Mouse (Mus musculus) CH12.LX (cell line): Measurements from ENCODE around the gene Ccdc184. TPM values are rescaled to one million over a fixed set of nuclear protein-coding genes. Genes with fewer than 3 reads are reported as not detected.

Experiments used
- DNase-seq: peaks from one replicate; pipeline ENCODE4 v3.0.0-alpha.2; 2013; ENCODE audit errors: extremely low read depth
- H3K27ac ChIP-seq: 2 replicates; pipeline ENCODE4 v1.5.1; 2012; ENCODE audit warnings: low read depth, mild to moderate bottlenecking, control low read depth, moderate library complexity; ENCODE audit not compliant: insufficient read depth
- H3K27me3 ChIP-seq: replicated peaks from 2 replicates; pipeline ENCODE3; 2012; ENCODE audit warnings: inconsistent platforms
- H3K36me3 ChIP-seq, 2 experiments: replicated peaks in 1 of 2; 2 replicates each; pipeline versions ENCODE3 to v1.6.1; 2012; ENCODE audit warnings: inconsistent platforms in 1 of 2, low read length in 1 of 2, mild to moderate bottlenecking in 1 of 2, mixed read lengths in 1 of 2, moderate library complexity in 1 of 2; ENCODE audit not compliant: control insufficient read depth in 1 of 2, insufficient read depth in 1 of 2
- H3K4me1 ChIP-seq, 2 experiments: 2 replicates each; pipeline ENCODE4 v1.6.1; 2012; ENCODE audit warnings: inconsistent platforms in 1 of 2, moderate library complexity in 1 of 2; ENCODE audit not compliant: insufficient read depth in 2 of 2, control insufficient read depth in 1 of 2
- H3K4me2 ChIP-seq: 2 replicates; pipeline ENCODE4 v1.6.1; 2012; ENCODE audit warnings: low read depth, mild to moderate bottlenecking, control low read depth; ENCODE audit not compliant: poor library complexity, insufficient read depth, severe bottlenecking
- H3K4me3 ChIP-seq, 3 experiments: fragments of 150-350 bp in 1 of 3; sonication (generic) in 1 of 3; replicated peaks in 1 of 3; 2 replicates each; pipeline versions ENCODE3 to v1.5.1; 2011 to 2012; ENCODE audit warnings: low read depth in 2 of 3, low read length in 2 of 3, mild to moderate bottlenecking in 2 of 3, moderate library complexity in 2 of 3, control low read depth in 1 of 3, improper control_type of control experiment in 1 of 3, inconsistent platforms in 1 of 3, mixed read lengths in 1 of 3; ENCODE audit not compliant: poor library complexity in 1 of 3
- H3K79me2 ChIP-seq: replicated peaks from 2 replicates; pipeline ENCODE4 v1.6.1; 2012; ENCODE audit warnings: mild to moderate bottlenecking, moderate library complexity; ENCODE audit not compliant: control insufficient read depth, poor library complexity, insufficient read depth, severe bottlenecking; ENCODE audit errors: extremely low read depth
- H3K9ac ChIP-seq: 2 replicates; pipeline ENCODE4 v1.6.1; 2012; ENCODE audit warnings: low read depth, mild to moderate bottlenecking, control low read depth, moderate library complexity; ENCODE audit not compliant: insufficient read depth
- H3K9me3 ChIP-seq: replicated peaks from 2 replicates; pipeline ENCODE3; 2012; ENCODE audit warnings: low read length, inconsistent platforms, mixed read lengths
- CHD1 ChIP-seq: IDR thresholded peaks from 2 replicates; pipeline ENCODE4 v1.6.1; 2012; ENCODE audit warnings: low read depth, low read length, improper control_type of control experiment, inconsistent platforms
- CHD2 ChIP-seq: IDR thresholded peaks from 2 replicates; pipeline ENCODE4 v1.6.1; 2011; ENCODE audit warnings: low read length, improper control_type of control experiment
- E2F4 ChIP-seq: IDR thresholded peaks from 2 replicates; pipeline ENCODE4 v1.6.1; 2011; ENCODE audit warnings: low read depth, low read length, improper control_type of control experiment; ENCODE audit not compliant: insufficient replicate concordance
- ELF1 ChIP-seq: IDR thresholded peaks from 2 replicates; pipeline ENCODE4 v1.6.1; 2014; ENCODE audit warnings: low read depth, mild to moderate bottlenecking, inconsistent platforms, low read length, improper control_type of control experiment
- EP300 ChIP-seq: IDR thresholded peaks from 2 replicates; pipeline ENCODE4 v1.6.1; 2011; ENCODE audit warnings: low read length, improper control_type of control experiment
- ETS1 ChIP-seq: conservative IDR thresholded peaks from 2 replicates; pipeline ENCODE4 v1.6.1; 2012; ENCODE audit warnings: low read depth, mild to moderate bottlenecking, inconsistent platforms, low read length, improper control_type of control experiment, moderate library complexity
- GABPA ChIP-seq: IDR thresholded peaks from 2 replicates; pipeline ENCODE4 v1.6.1; 2012; ENCODE audit warnings: low read depth, low read length, improper control_type of control experiment, inconsistent platforms; ENCODE audit not compliant: insufficient replicate concordance
- IRF4 ChIP-seq: IDR thresholded peaks from 2 replicates; pipeline ENCODE4 v1.6.1; 2014; ENCODE audit warnings: low read depth, mild to moderate bottlenecking, inconsistent platforms, low read length, improper control_type of control experiment
- JUN ChIP-seq: IDR thresholded peaks from 2 replicates; pipeline ENCODE4 v1.6.1; 2011; ENCODE audit warnings: low read depth, mild to moderate bottlenecking, low read length, improper control_type of control experiment, moderate library complexity; ENCODE audit not compliant: insufficient read depth
- JUND ChIP-seq: conservative IDR thresholded peaks from 2 replicates; pipeline ENCODE4 v1.6.1; 2011; ENCODE audit warnings: low read depth, low read length, improper control_type of control experiment
- KAT2A ChIP-seq: IDR thresholded peaks from 2 replicates; pipeline ENCODE4 v1.6.1; 2012; ENCODE audit warnings: low read length, improper control_type of control experiment, inconsistent platforms; ENCODE audit not compliant: insufficient replicate concordance
- MAFK ChIP-seq: IDR thresholded peaks from 2 replicates; pipeline ENCODE4 v1.6.1; 2011; ENCODE audit warnings: low read length, improper control_type of control experiment; ENCODE audit not compliant: insufficient replicate concordance
- MXI1 ChIP-seq: IDR thresholded peaks from 2 replicates; pipeline ENCODE4 v1.6.1; 2011; ENCODE audit warnings: mild to moderate bottlenecking, low read depth, low read length, improper control_type of control experiment
- MYC ChIP-seq: IDR thresholded peaks from 2 replicates; pipeline ENCODE4 v1.6.1; 2011; ENCODE audit warnings: low read depth, mild to moderate bottlenecking, improper control_type of control experiment, low read length
- NRF1 ChIP-seq: IDR thresholded peaks from 2 replicates; pipeline ENCODE4 v1.6.1; 2014; ENCODE audit warnings: low read depth, mild to moderate bottlenecking, inconsistent platforms, low read length, improper control_type of control experiment, moderate library complexity
- PAX5 ChIP-seq: IDR thresholded peaks from 2 replicates; pipeline ENCODE4 v1.6.1; 2012; ENCODE audit warnings: low read length, inconsistent platforms, mixed read lengths
- RCOR1 ChIP-seq: conservative IDR thresholded peaks from 2 replicates; pipeline ENCODE4 v1.6.1; 2012; ENCODE audit warnings: low read depth, mild to moderate bottlenecking, inconsistent platforms, low read length, improper control_type of control experiment
- SMC3 ChIP-seq: IDR thresholded peaks from 2 replicates; pipeline ENCODE4 v1.6.1; 2011; ENCODE audit warnings: low read depth, low read length, improper control_type of control experiment
- TBP ChIP-seq: conservative IDR thresholded peaks from 2 replicates; pipeline ENCODE4 v1.6.1; 2011; ENCODE audit warnings: low read depth, low read length, improper control_type of control experiment
- UBTF ChIP-seq: IDR thresholded peaks from 2 replicates; pipeline ENCODE4 v1.6.1; 2012; ENCODE audit warnings: low read depth, mild to moderate bottlenecking, inconsistent platforms, low read length, improper control_type of control experiment, moderate library complexity
- USF2 ChIP-seq: conservative IDR thresholded peaks from 2 replicates; pipeline ENCODE4 v1.6.1; 2011; ENCODE audit warnings: low read depth, low read length, improper control_type of control experiment
- dilution Hi-C: fragments of 300-500 bp; cut with MboI; formaldehyde crosslinking; loops from 2 replicates; pipeline ENCODE4 v1.14.3; 2020; ENCODE audit warnings: low sequenced_read_pairs; ENCODE audit not compliant: extremely low pct_unique_long_range_greater_than_20kb, extremely low pct_ligation_motif_present
- in situ Hi-C: fragments of 300-500 bp; cut with MboI; formaldehyde crosslinking; loops from 3 replicates; pipeline ENCODE4 v1.14.3; 2019; ENCODE audit warnings: low sequenced_read_pairs, low pct_ligation_motif_present, low pct_unique_long_range_greater_than_20kb, mixed read lengths
- polyA plus RNA-seq: library from polyadenylated mRNA; unstranded; fragments of >175 nt; gene quantifications from 2 replicates; pipeline ENCODE4 v1.2.1, GENCODE M21; 2012; ENCODE audit warnings: low read depth; ENCODE audit not compliant: insufficient read length
- total RNA-seq, 2 experiments: library from RNA; depleted of rRNA; stranded (reverse); fragments of 300-350 nt in 1 of 2; fragments of >200 nt in 1 of 2; gene quantifications; 2 replicates each; pipeline ENCODE4 v1.2.3; 2012 to 2014

Ccdc184 gene
- total and polyA plus RNA-seq, 3 experiments, result 0.04 to 0.17 TPM; not detected in 1

DNA sequence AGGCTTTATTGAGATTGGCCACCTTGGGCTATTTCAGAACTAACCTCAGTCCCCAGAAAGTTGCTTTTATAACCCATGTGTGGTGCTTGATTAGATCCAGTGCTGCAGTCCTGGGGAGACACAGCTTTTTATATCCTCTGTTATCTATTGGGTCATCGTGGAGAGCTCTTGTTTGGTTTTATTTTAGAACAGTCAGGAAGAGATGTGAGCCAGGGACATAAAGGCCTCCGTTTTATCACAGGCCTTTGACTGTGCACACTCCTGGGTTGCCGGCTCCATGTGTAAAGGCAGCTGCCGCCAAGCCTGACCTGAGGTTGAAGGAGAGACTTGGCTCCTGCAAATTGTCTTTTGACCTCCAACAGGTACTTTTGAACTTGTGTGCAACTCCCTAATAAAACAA is 4.4 kb upstream of the Ccdc184 start:
- no peak for DNase-seq
- peaks cover 0 to 11% of the 10 kb centered on the region in 2 experiments; a peak in 2 of 4 replicates for H3K4me1 ChIP-seq
- H3K4me3 ChIP-seq, result no peak overlapping the region
- H3K36me3 ChIP-seq, result no peaks in the 10 kb centered on the region
- H3K4me2 ChIP-seq, result no peak overlapping the region
- in situ Hi-C loops (loop anchor here (25.0 kb wide), 1 partner anchor 300 kb away; no protein-coding TSS in a partner anchor), dilution Hi-C loops (no loop called here)
- peaks cover 56% of the 10 kb centered on the region for H3K27me3 ChIP-seq
- no peak overlapping the region for H3K9ac ChIP-seq
- H3K27ac ChIP-seq, result no peak overlapping the region
- no peaks in the 10 kb centered on the region for H3K79me2 ChIP-seq
- TF ChIP-seq E2F4 (no peak), ETS1 (no peak), USF2 (no peak), SMC3 (no peak), JUN (no peak), RCOR1 (no peak), TBP (no peak), MXI1 (no peak), MYC (no peak), NRF1 (no peak), JUND (no peak), CHD2 (no peak), UBTF (no peak), ELF1 (no peak)
- no peaks in the 10 kb centered on the region for H3K9me3 ChIP-seq

DNA sequence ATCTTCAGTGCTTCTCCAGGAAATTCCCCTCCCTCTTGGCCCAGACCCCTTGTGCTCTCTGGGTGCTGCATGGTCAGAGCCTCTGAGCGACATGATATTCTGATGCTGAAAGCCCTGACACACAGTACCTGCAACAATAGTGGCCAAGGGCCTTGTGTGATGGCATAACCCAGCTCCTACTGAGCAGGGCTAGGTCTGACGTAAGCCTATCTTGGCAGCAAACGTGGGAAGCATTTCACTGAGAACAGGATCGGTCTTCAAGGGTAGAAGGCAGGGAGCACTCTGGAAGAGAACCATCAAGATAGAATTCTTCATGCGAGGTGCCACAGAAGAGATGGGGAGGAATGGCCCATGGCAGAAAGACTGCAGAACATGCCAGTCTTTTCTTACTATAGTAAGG is 1.4 kb upstream of the Ccdc184 start, which contains the start of gene Asb8:
Gene Asb8, minus strand, starts transcription at position 101 of the 400 bp plus-strand sequence.
- Histone ChIP-seq H3K4me3 (no peak within 1 kb of the TSS), H3K79me2 (no peaks in the 10 kb centered on the region), H3K4me1 (peaks cover 4 to 35% of the 10 kb centered on the region in 2 experiments; a peak in 3 of 4 replicates), H3K9me3 (no peaks in the 10 kb centered on the region), H3K27ac (no peak within 1 kb of the TSS), H3K27me3 (peaks cover 81% of the 10 kb centered on the region), H3K4me2 (no peak within 1 kb of the TSS), H3K36me3 (no peaks in the 10 kb centered on the region), H3K9ac (no peak within 1 kb of the TSS)
- no peak for TF ChIP-seq IRF4
- TF ChIP-seq PAX5, result no peak
- no peak for TF ChIP-seq KAT2A
- TF ChIP-seq ETS1, result no peak
- TF ChIP-seq MAFK, result no peak
- TF ChIP-seq RCOR1, result no peak
- TF ChIP-seq GABPA, result no peak
- no peak for TF ChIP-seq JUN
- TF ChIP-seq CHD1, result no peak
- TF ChIP-seq ELF1, result no peak
- TF ChIP-seq USF2, result no peak
- no peak for TF ChIP-seq EP300
- in situ Hi-C loops (loop anchor here (25.0 kb wide), 1 partner anchor 303 kb away; no protein-coding TSS in a partner anchor), dilution Hi-C loops (no loop called here)
- no peak for DNase-seq
